Mouse (Mus musculus) neural tube, embryonic 14.5 days (tissue): Measurements from ENCODE around the gene Rbm42. TPM values are rescaled to one million over a fixed set of nuclear protein-coding genes. Genes with fewer than 3 reads are reported as not detected.
A peak's percentile ranks its signal among the peaks of the same experiment; 100 is the strongest.

ENCODE experiments used
- ATAC-seq: fragments of 200-750 bp; cut with Nextera tagmentation; 2 replicates; pipeline ENCODE4 v1.8.0; 2017; ENCODE audit warnings: low read depth, mild to moderate bottlenecking, moderate TSS enrichment, moderate library complexity
- H3K27ac ChIP-seq: fragments of 300-500 bp; sonication (generic); 2 replicates; pipeline ENCODE4 v1.5.1; 2014; ENCODE audit warnings: low read depth, mild to moderate bottlenecking, control low read depth, low read length, moderate library complexity, mixed read lengths
- H3K27me3 ChIP-seq: fragments of 300-500 bp; sonication (generic); 2 replicates; pipeline ENCODE4 v1.6.1; 2014; ENCODE audit warnings: low read length; ENCODE audit not compliant: control insufficient read depth, insufficient read depth
- H3K36me3 ChIP-seq: fragments of 300-500 bp; sonication (generic); 2 replicates; pipeline ENCODE4 v1.6.1; 2014; ENCODE audit warnings: low read length, mixed read lengths; ENCODE audit not compliant: control insufficient read depth, insufficient read depth
- H3K4me1 ChIP-seq: fragments of 300-500 bp; sonication (generic); 2 replicates; pipeline ENCODE4 v1.6.1; 2014; ENCODE audit warnings: low read length; ENCODE audit not compliant: control insufficient read depth, insufficient read depth
- H3K4me2 ChIP-seq: fragments of 300-500 bp; sonication (generic); 2 replicates; pipeline ENCODE4 v1.6.1; 2014; ENCODE audit warnings: mild to moderate bottlenecking, low read depth, low read length, control low read depth
- H3K4me3 ChIP-seq: fragments of 300-500 bp; sonication (generic); 2 replicates; pipeline ENCODE4 v1.5.1; 2014; ENCODE audit warnings: low read depth, low read length, control low read depth, mixed read lengths
- H3K9ac ChIP-seq: fragments of 300-500 bp; sonication (generic); replicated peaks from 2 replicates; pipeline ENCODE4 v1.6.1; 2014; ENCODE audit warnings: low read depth, mild to moderate bottlenecking, control low read depth, low read length, mixed read lengths
- H3K9me3 ChIP-seq: fragments of 300-500 bp; sonication (generic); 2 replicates; pipeline ENCODE4 v1.6.1; 2016; ENCODE audit warnings: low read length; ENCODE audit not compliant: control insufficient read depth
- WGBS: fragments of 180-500 bp; shearing (Covaris S2); extraction: QIAGEN DNeasy Blood & Tissue Kit; methylation state at CpG from one replicate; pipeline ENCODE4 v1.1.7; 2014; 5-methylcytosine and 5-hydroxymethylcytosine counted together
- polyA plus RNA-seq: library from polyadenylated mRNA; unstranded; fragments of >200 nt; fragmentation: Nextera tagmentation; extraction: Ambion mirVana; gene quantifications from 2 replicates; pipeline ENCODE4 v1.2.1, GENCODE M21; 2014

Gene Rbm42
- polyA plus RNA-seq, 1 experiment from 2014 or later = 98.3 TPM

GRCm38 (mm10) chr7:30665321-30665720 lies 15.2 kb upstream of the Rbm42 start:
- Histone ChIP-seq H3K4me2 (peak overlapping the region; percentile 56), H3K36me3 (no peaks in the 10 kb centered on the region), H3K4me3 (peak overlapping the region; percentile 29), H3K4me1 (no peaks in the 10 kb centered on the region), H3K9me3 (no peaks in the 10 kb centered on the region), H3K27ac (peak overlapping the region; percentile 16), H3K27me3 (no peaks in the 10 kb centered on the region), H3K9ac (peak overlapping the region; percentile 8)
- ATAC-seq = peak; percentile 76
- WGBS = 6% methylated on average over 11 of the region's 11 CpGs

- peak within 1 kb of the TSS; percentile 29 for H3K4me3 ChIP-seq
- peak within 1 kb of the TSS; percentile 16 for H3K27ac ChIP-seq
- H3K4me1 ChIP-seq = no peaks in the 10 kb centered on the region
- H3K9me3 ChIP-seq = no peaks in the 10 kb centered on the region
- 0 out of 2 replicates have a peak, but pooled peaks cover 3% of the 10 kb centered on the region for H3K36me3 ChIP-seq
- H3K9ac ChIP-seq = peak within 1 kb of the TSS; percentile 8
- under 1% methylated on average over 34 of the region's 34 CpGs for WGBS
- peak within 1 kb of the TSS; percentile 56 for H3K4me2 ChIP-seq
- no peaks in the 10 kb centered on the region for H3K27me3 ChIP-seq
- peak; percentile 95 for ATAC-seq
Observed at GRCm38 (mm10) chr7:30664529-30665200, 14.5 kb upstream of the Rbm42 start, which contains the start of gene Haus5. Gene Haus5 (minus strand): TSS chr7:30664994.

GRCm38 (mm10) chr7:30639083-30639482 lies 11.0 kb downstream of the Rbm42 start:
- Histone ChIP-seq H3K4me2 (no peak overlapping the region), H3K9ac (no peak overlapping the region), H3K9me3 (no peaks in the 10 kb centered on the region), H3K27ac (no peak overlapping the region), H3K27me3 (peaks cover 22% of the 10 kb centered on the region), H3K4me3 (no peak overlapping the region), H3K36me3 (peaks cover 28% of the 10 kb centered on the region), H3K4me1 (no peaks in the 10 kb centered on the region)
- 19% methylated on average over 4 of the region's 4 CpGs for WGBS
- ATAC-seq = no peak

GRCm38 (mm10) chr7:30636395-30636794 lies 13.7 kb downstream of the Rbm42 start:
- no peak for ATAC-seq
- H3K9me3 ChIP-seq = no peaks in the 10 kb centered on the region
- peaks cover 27% of the 10 kb centered on the region for H3K27me3 ChIP-seq
- no peak overlapping the region for H3K9ac ChIP-seq
- WGBS = 32% methylated on average over 11 of the region's 11 CpGs
- no peak overlapping the region for H3K27ac ChIP-seq
- H3K4me2 ChIP-seq = no peak overlapping the region
- H3K4me3 ChIP-seq = no peak overlapping the region
- H3K36me3 ChIP-seq = peaks cover 5% of the 10 kb centered on the region; the same call in 1 of the 2 replicates
- H3K4me1 ChIP-seq = no peaks in the 10 kb centered on the region

- H3K36me3 ChIP-seq = no peaks in the 10 kb centered on the region
- ATAC-seq = no peak
- no peaks in the 10 kb centered on the region for H3K4me1 ChIP-seq
- no peaks in the 10 kb centered on the region for H3K9me3 ChIP-seq
- no peak within 1 kb of the TSS for H3K27ac ChIP-seq
- no peak within 1 kb of the TSS for H3K9ac ChIP-seq
- 3% methylated on average over 5 of the region's 5 CpGs for WGBS
- H3K27me3 ChIP-seq = peaks cover 28% of the 10 kb centered on the region
- 0 out of 2 replicates have a peak within 1 kb of the TSS, but pooled peaks have one; percentile 13 for H3K4me3 ChIP-seq
- H3K4me2 ChIP-seq = peak within 1 kb of the TSS; percentile 16; the same call in 1 of the 2 replicates
Observed at GRCm38 (mm10) chr7:30635752-30636151, 14.4 kb downstream of the Rbm42 start, which contains the start of gene Etv2. Gene Etv2 (minus strand): TSS chr7:30635852.

- Histone ChIP-seq H3K4me1 (no peaks in the 10 kb centered on the region), H3K27me3 (peaks cover 28% of the 10 kb centered on the region), H3K4me2 (peak overlapping the region; percentile 16; the same call in 1 of the 2 replicates), H3K27ac (no peak overlapping the region), H3K9me3 (no peaks in the 10 kb centered on the region), H3K4me3 (0 out of 2 replicates have a peak overlapping the region, but pooled peaks have one; percentile 13), H3K36me3 (no peaks in the 10 kb centered on the region), H3K9ac (no peak overlapping the region)
- WGBS = under 1% methylated on average over 20 of the region's 20 CpGs
- ATAC-seq = peak; percentile 74
Observed at GRCm38 (mm10) chr7:30634621-30635020, 15.5 kb downstream of the Rbm42 start.

GRCm38 (mm10) chr7:30633762-30634412 lies 16.2 kb downstream of the Rbm42 start:
- H3K4me2 ChIP-seq = no peak overlapping the region
- H3K27ac ChIP-seq = no peak overlapping the region
- no peak for ATAC-seq
- WGBS = 4% methylated on average over 27 of the region's 27 CpGs
- H3K27me3 ChIP-seq = peaks cover 28% of the 10 kb centered on the region
- H3K4me1 ChIP-seq = no peaks in the 10 kb centered on the region
- no peaks in the 10 kb centered on the region for H3K9me3 ChIP-seq
- H3K9ac ChIP-seq = no peak overlapping the region
- no peaks in the 10 kb centered on the region for H3K36me3 ChIP-seq
- no peak overlapping the region for H3K4me3 ChIP-seq

- H3K4me3 ChIP-seq = no peak overlapping the region
- H3K27ac ChIP-seq = no peak overlapping the region
- no peak for ATAC-seq
- H3K36me3 ChIP-seq = no peaks in the 10 kb centered on the region
- H3K9ac ChIP-seq = no peak overlapping the region
- H3K27me3 ChIP-seq = peaks cover 7% of the 10 kb centered on the region
- no peak overlapping the region for H3K4me2 ChIP-seq
- H3K9me3 ChIP-seq = no peaks in the 10 kb centered on the region
- peaks cover 9% of the 10 kb centered on the region; the same call in 1 of the 2 replicates for H3K4me1 ChIP-seq
Observed at GRCm38 (mm10) chr7:30629013-30629412, 21.1 kb downstream of the Rbm42 start.

- H3K27ac ChIP-seq = no peak overlapping the region
- H3K4me2 ChIP-seq = peak overlapping the region; percentile 51; the same call in 1 of the 2 replicates
- ATAC-seq = no peak
- peaks cover 2% of the 10 kb centered on the region; the same call in 1 of the 2 replicates for H3K27me3 ChIP-seq
- peaks cover 15% of the 10 kb centered on the region for H3K36me3 ChIP-seq
- H3K9ac ChIP-seq = no peak overlapping the region
- peaks cover 9% of the 10 kb centered on the region; the same call in 1 of the 2 replicates for H3K4me1 ChIP-seq
- no peaks in the 10 kb centered on the region for H3K9me3 ChIP-seq
- WGBS = 90% methylated on average over 5 of the region's 5 CpGs
- no peak overlapping the region for H3K4me3 ChIP-seq
Observed at GRCm38 (mm10) chr7:30626647-30627046, 23.5 kb downstream of the Rbm42 start.
